Mouse (Mus musculus): ENCODE results near the gene Atp5h. TPM values are rescaled to one million over a fixed set of nuclear protein-coding genes. Genes with fewer than 3 reads are reported as not detected.

Atp5h gene
- total and polyA plus RNA-seq, 3 experiments, result 107 to 764 (median 487) TPM

- no peak for TF ChIP-seq GATA2 (IDR thresholded peaks at IDR 0.05; ENCODE audit: borderline replicate concordance, low read depth, low read length)
- TF ChIP-seq POLR2AphosphoS5 (IDR thresholded peaks at IDR 0.05; ENCODE audit: insufficient replicate concordance, low read depth, low read length), result no peak
- TF ChIP-seq GATA1 (IDR thresholded peaks at IDR 0.05; ENCODE audit: borderline replicate concordance, low read length), result no peak
- no peak for TF ChIP-seq TAL1 (conservative IDR thresholded peaks at IDR 0.05; ENCODE audit: low read depth, low read length)
- H3K4me3 ChIP-seq (ENCODE audit: low read depth, low read length), result no peak overlapping the region
- no peaks in the 10 kb centered on the region for H3K9me3 ChIP-seq (replicated peaks)
- H3K4me1 ChIP-seq (ENCODE audit: insufficient read depth, low read depth, low read length), result peaks cover 14% of the 10 kb centered on the region
- H3K27me3 ChIP-seq (ENCODE audit: insufficient read depth, low read length), result peaks cover 63% of the 10 kb centered on the region
- no peak for ATAC-seq (ENCODE audit: extremely low read depth, insufficient number of reproducible peaks, low FRiP score, poor library complexity, severe bottlenecking)
- H3K36me3 ChIP-seq (replicated peaks), result no peaks in the 10 kb centered on the region
- no peak for DNase-seq (ENCODE audit: low spot score)
Measured at GRCm38 (mm10) chr11:115370368-115370767, 49.4 kb downstream of the Atp5h start.

DNA sequence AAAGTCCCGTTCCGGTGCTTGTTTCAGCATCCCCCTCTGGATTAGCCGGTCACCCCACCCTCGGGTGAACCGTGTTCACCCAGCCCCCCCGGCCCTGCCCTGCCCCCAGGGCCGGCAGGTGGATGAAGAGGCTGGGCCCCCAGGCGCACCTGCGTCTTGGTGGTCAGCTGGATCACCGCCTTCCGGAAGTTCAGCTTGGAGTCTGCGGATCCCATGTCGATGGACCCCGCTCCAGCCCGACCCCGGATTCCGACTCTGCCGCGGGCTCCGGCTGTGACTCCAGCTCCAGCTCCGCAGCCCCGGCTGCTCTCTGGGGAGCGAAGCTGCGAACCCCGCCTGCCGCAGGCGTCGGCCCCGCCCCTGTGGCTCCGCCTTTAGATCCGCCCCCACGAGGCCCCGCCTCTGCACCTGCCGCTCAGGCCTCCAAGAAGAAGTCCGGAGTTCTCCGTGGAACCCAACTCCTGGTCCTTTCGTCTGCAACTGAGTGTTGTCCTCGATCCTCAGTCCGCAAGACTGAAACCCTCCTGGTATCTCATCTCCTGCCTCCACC, 52.3 kb downstream of the Atp5h start, which contains the start of gene Hid1:
TSS of gene Hid1 (minus strand) at position 362 of the 550 bp plus-strand sequence.
- TF ChIP-seq GATA2 (IDR thresholded peaks at IDR 0.05; ENCODE audit: borderline replicate concordance, low read depth, low read length), result no peak
- no peak for TF ChIP-seq CTCF (IDR thresholded peaks at IDR 0.05; ENCODE audit: low read depth, low read length)
- no peak for TF ChIP-seq TAL1 (conservative IDR thresholded peaks at IDR 0.05; ENCODE audit: low read depth, low read length)
- TF ChIP-seq POLR2AphosphoS5 (IDR thresholded peaks at IDR 0.05; ENCODE audit: insufficient replicate concordance, low read depth, low read length), result no peak
- no peak for TF ChIP-seq GATA1 (IDR thresholded peaks at IDR 0.05; ENCODE audit: borderline replicate concordance, low read length)
- peak; percentile 63; the same call in 1 of the 2 replicates for ATAC-seq (ENCODE audit: extremely low read depth, insufficient number of reproducible peaks, low FRiP score, poor library complexity, severe bottlenecking)
- Histone ChIP-seq H3K4me1 (ENCODE audit: insufficient read depth, low read depth, low read length) (peaks cover 14% of the 10 kb centered on the region), H3K36me3 (replicated peaks) (no peaks in the 10 kb centered on the region), H3K4me3 (ENCODE audit: low read depth, low read length) (peak within 1 kb of the TSS; percentile 68; the same call in 1 of the 2 replicates), H3K27me3 (ENCODE audit: insufficient read depth, low read length) (peaks cover 61% of the 10 kb centered on the region), H3K9me3 (replicated peaks) (no peaks in the 10 kb centered on the region)
- DNase-seq (ENCODE audit: low spot score), result peak; percentile 56

DNA sequence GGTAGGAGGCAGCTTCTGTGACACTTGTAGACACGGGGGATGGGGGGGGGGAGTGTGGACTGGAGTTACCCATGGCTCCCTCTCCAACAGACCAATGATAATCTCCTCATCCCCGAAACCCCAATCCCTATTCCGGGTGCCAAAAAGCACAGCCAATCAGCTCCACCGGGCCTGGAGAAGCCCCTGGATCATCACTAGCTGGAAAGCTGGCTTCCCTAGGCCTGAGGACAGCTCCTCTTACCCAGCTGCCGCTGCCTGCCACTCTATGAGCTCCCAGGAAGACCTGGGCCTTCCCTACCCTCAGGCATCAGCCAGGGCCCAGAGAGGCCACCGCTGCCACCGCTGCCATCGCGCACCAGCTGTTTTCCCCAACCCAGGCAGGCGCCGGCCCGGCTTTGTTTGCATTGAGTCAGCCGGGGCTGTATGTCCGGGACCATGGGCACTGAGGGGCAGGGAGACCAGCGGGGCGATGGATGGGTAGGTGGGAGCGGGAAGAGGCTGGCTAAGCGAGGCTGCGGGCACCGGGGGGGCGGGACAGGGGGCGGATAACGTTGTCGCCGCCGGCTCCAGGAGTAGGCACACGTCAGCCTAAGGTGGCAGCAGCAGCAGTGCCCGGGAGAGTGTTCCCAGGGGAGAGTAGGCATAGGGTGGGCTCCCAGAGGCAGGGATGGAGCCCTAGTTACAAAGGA, 52.9 kb downstream of the Atp5h start:
- H3K36me3 ChIP-seq (replicated peaks), result no peaks in the 10 kb centered on the region
- TF ChIP-seq TAL1 (conservative IDR thresholded peaks at IDR 0.05; ENCODE audit: low read depth, low read length) (no peak), POLR2AphosphoS5 (IDR thresholded peaks at IDR 0.05; ENCODE audit: insufficient replicate concordance, low read depth, low read length) (no peak), GATA1 (IDR thresholded peaks at IDR 0.05; ENCODE audit: borderline replicate concordance, low read length) (no peak), GATA2 (IDR thresholded peaks at IDR 0.05; ENCODE audit: borderline replicate concordance, low read depth, low read length) (no peak), CTCF (IDR thresholded peaks at IDR 0.05; ENCODE audit: low read depth, low read length) (no peak)
- no peaks in the 10 kb centered on the region for H3K9me3 ChIP-seq (replicated peaks)
- DNase-seq (ENCODE audit: low spot score) (no peak), ATAC-seq (ENCODE audit: extremely low read depth, insufficient number of reproducible peaks, low FRiP score, poor library complexity, severe bottlenecking) (no peak)
- peak overlapping the region; percentile 68; the same call in 1 of the 2 replicates for H3K4me3 ChIP-seq (ENCODE audit: low read depth, low read length)
- H3K4me1 ChIP-seq (ENCODE audit: insufficient read depth, low read depth, low read length), result peaks cover 14% of the 10 kb centered on the region
- H3K27me3 ChIP-seq (ENCODE audit: insufficient read depth, low read length), result peaks cover 61% of the 10 kb centered on the region

DNA sequence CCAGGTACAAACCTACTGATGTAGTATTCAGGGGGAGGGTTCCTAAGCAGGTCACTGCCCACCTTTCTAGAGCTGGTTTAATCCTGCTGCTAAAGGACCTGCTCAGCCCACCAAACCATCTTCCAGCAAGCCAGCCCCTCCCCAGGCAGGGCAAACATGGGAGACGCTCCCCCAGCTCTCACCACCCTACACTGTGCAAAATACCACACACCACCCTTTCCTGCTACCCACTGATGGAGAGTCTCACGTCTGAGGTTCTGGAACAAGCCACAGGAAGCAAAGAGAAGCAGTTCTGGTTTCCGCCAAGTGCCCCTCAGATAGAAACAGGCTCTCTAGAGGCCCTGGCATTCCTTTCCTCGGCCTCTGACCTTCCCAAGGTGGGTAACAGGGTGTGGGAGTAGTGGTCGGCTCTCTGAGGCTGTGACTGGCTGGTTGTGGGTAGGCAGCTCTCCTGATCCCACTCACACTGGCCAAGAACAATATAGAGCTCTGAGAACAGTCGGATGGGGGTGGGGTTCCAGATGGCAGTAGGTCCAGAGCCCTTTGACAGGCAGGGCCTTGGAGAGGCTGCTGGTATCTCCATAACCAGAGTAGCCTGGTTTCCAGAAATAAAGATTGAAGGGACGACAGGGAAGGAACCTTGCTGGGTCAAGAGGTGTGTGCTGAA, 53.6 kb downstream of the Atp5h start:
- no peak overlapping the region for H3K4me3 ChIP-seq (ENCODE audit: low read depth, low read length)
- no peaks in the 10 kb centered on the region for H3K9me3 ChIP-seq (replicated peaks)
- peaks cover 59% of the 10 kb centered on the region for H3K27me3 ChIP-seq (ENCODE audit: insufficient read depth, low read length)
- ATAC-seq (ENCODE audit: extremely low read depth, insufficient number of reproducible peaks, low FRiP score, poor library complexity, severe bottlenecking) (no peak), DNase-seq (ENCODE audit: low spot score) (no peak)
- peaks cover 14% of the 10 kb centered on the region for H3K4me1 ChIP-seq (ENCODE audit: insufficient read depth, low read depth, low read length)
- TF ChIP-seq TAL1 (conservative IDR thresholded peaks at IDR 0.05; ENCODE audit: low read depth, low read length), result no peak
- TF ChIP-seq GATA1 (IDR thresholded peaks at IDR 0.05; ENCODE audit: borderline replicate concordance, low read length), result no peak
- no peak for TF ChIP-seq POLR2AphosphoS5 (IDR thresholded peaks at IDR 0.05; ENCODE audit: insufficient replicate concordance, low read depth, low read length)
- no peak for TF ChIP-seq CTCF (IDR thresholded peaks at IDR 0.05; ENCODE audit: low read depth, low read length)
- H3K36me3 ChIP-seq (replicated peaks), result no peaks in the 10 kb centered on the region

Other genes with a start within 250 kb of the Atp5h start
Only the 20 nearest of the 23 such genes appear.
- gene Grin2c, start 152.7 kb downstream of the Atp5h start, total RNA-seq (2014; fragmentation: Nextera tagmentation), result 0.53 TPM in 1 of 2 replicates, not detected in the other
- 0.06 TPM in 1 of 2 replicates, not detected in the other for gene Grin2c, start 152.7 kb downstream of the Atp5h start, total RNA-seq (2017)
- not detected in 2 replicates for gene Grin2c, start 152.7 kb downstream of the Atp5h start, polyA plus RNA-seq (2012)
- gene Fdxr, start 142.9 kb downstream of the Atp5h start, total RNA-seq (2014; fragmentation: Nextera tagmentation), result 3.7 and 10.4 TPM in 2 replicates
- gene Fdxr, start 142.9 kb downstream of the Atp5h start, total RNA-seq (2017), result 10.7 and 11.1 TPM in 2 replicates
- 32.2 and 36.3 TPM in 2 replicates for gene Fdxr, start 142.9 kb downstream of the Atp5h start, polyA plus RNA-seq (2012)
- gene Fads6, start 122.3 kb downstream of the Atp5h start, total RNA-seq (2014; fragmentation: Nextera tagmentation), result not detected in 2 replicates
- gene Fads6, start 122.3 kb downstream of the Atp5h start, total RNA-seq (2017), result 0.06 and 0.38 TPM in 2 replicates
- gene Fads6, start 122.3 kb downstream of the Atp5h start, polyA plus RNA-seq (2012), result not detected in 2 replicates
- gene Otop2, start 112.8 kb downstream of the Atp5h start, total RNA-seq (2014; fragmentation: Nextera tagmentation), result not detected in 2 replicates
- gene Otop2, start 112.8 kb downstream of the Atp5h start, total RNA-seq (2017), result not detected in 2 replicates
- not detected in 2 replicates for gene Otop2, start 112.8 kb downstream of the Atp5h start, polyA plus RNA-seq (2012)
- not detected in 2 replicates for gene Ush1g, start 97.9 kb downstream of the Atp5h start, total RNA-seq (2014; fragmentation: Nextera tagmentation)
- gene Ush1g, start 97.9 kb downstream of the Atp5h start, total RNA-seq (2017), result 0.05 and 0.06 TPM in 2 replicates
- not detected in 2 replicates for gene Ush1g, start 97.9 kb downstream of the Atp5h start, polyA plus RNA-seq (2012)
- not detected in 2 replicates for gene Otop3, start 85.2 kb downstream of the Atp5h start, total RNA-seq (2014; fragmentation: Nextera tagmentation)
- gene Otop3, start 85.2 kb downstream of the Atp5h start, total RNA-seq (2017), result not detected in 2 replicates
- gene Otop3, start 85.2 kb downstream of the Atp5h start, polyA plus RNA-seq (2012), result not detected in 2 replicates
- gene Hid1, start 52.2 kb downstream of the Atp5h start, total RNA-seq (2014; fragmentation: Nextera tagmentation), result not detected in 2 replicates
- not detected in 2 replicates for gene Hid1, start 52.2 kb downstream of the Atp5h start, total RNA-seq (2017)
- 0.01 TPM in 1 of 2 replicates, not detected in the other for gene Hid1, start 52.2 kb downstream of the Atp5h start, polyA plus RNA-seq (2012)
- gene Cdr2l, start 38.0 kb downstream of the Atp5h start, total RNA-seq (2014; fragmentation: Nextera tagmentation), result not detected in 2 replicates
- gene Cdr2l, start 38.0 kb downstream of the Atp5h start, total RNA-seq (2017), result 0.05 and 0.06 TPM in 2 replicates
- gene Cdr2l, start 38.0 kb downstream of the Atp5h start, polyA plus RNA-seq (2012), result not detected in 2 replicates
- gene Mrpl58, start 16.2 kb downstream of the Atp5h start, total RNA-seq (2014; fragmentation: Nextera tagmentation), result 66.8 and 102 TPM in 2 replicates
- 75.3 and 78.5 TPM in 2 replicates for gene Mrpl58, start 16.2 kb downstream of the Atp5h start, total RNA-seq (2017)
- 67.0 and 74.3 TPM in 2 replicates for gene Mrpl58, start 16.2 kb downstream of the Atp5h start, polyA plus RNA-seq (2012)
- gene Kctd2, start 166 bp upstream of the Atp5h start, total RNA-seq (2014; fragmentation: Nextera tagmentation), result 7.2 and 15.4 TPM in 2 replicates
- 15.2 and 17.3 TPM in 2 replicates for gene Kctd2, start 166 bp upstream of the Atp5h start, total RNA-seq (2017)
- 17.5 and 24.6 TPM in 2 replicates for gene Kctd2, start 166 bp upstream of the Atp5h start, polyA plus RNA-seq (2012)
- not detected in 2 replicates for gene Trim80, start 20.6 kb upstream of the Atp5h start, total RNA-seq (2014; fragmentation: Nextera tagmentation)
- gene Trim80, start 20.6 kb upstream of the Atp5h start, total RNA-seq (2017), result not detected in 2 replicates
- not detected in 2 replicates for gene Trim80, start 20.6 kb upstream of the Atp5h start, polyA plus RNA-seq (2012)
- not detected in 2 replicates for gene Slc16a5, start 42.5 kb upstream of the Atp5h start, total RNA-seq (2014; fragmentation: Nextera tagmentation)
- gene Slc16a5, start 42.5 kb upstream of the Atp5h start, total RNA-seq (2017), result 0.05 TPM in 1 of 2 replicates, not detected in the other
- not detected in 2 replicates for gene Slc16a5, start 42.5 kb upstream of the Atp5h start, polyA plus RNA-seq (2012)
- gene Armc7, start 55.7 kb upstream of the Atp5h start, total RNA-seq (2014; fragmentation: Nextera tagmentation), result 6.0 and 8.4 TPM in 2 replicates
- gene Armc7, start 55.7 kb upstream of the Atp5h start, total RNA-seq (2017), result 5.9 and 7.8 TPM in 2 replicates
- gene Armc7, start 55.7 kb upstream of the Atp5h start, polyA plus RNA-seq (2012), result 24.4 and 29.0 TPM in 2 replicates
- 43.7 and 47.1 TPM in 2 replicates for gene Nt5c, start 71.9 kb upstream of the Atp5h start, total RNA-seq (2014; fragmentation: Nextera tagmentation)
- 145 and 161 TPM in 2 replicates for gene Nt5c, start 71.9 kb upstream of the Atp5h start, total RNA-seq (2017)
- 67.4 and 118 TPM in 2 replicates for gene Nt5c, start 71.9 kb upstream of the Atp5h start, polyA plus RNA-seq (2012)
- 172 and 222 TPM in 2 replicates for gene Jpt1, start 94.4 kb upstream of the Atp5h start, total RNA-seq (2014; fragmentation: Nextera tagmentation)
- gene Jpt1, start 94.4 kb upstream of the Atp5h start, total RNA-seq (2017), result 186 and 196 TPM in 2 replicates
- 202 and 218 TPM in 2 replicates for gene Jpt1, start 94.4 kb upstream of the Atp5h start, polyA plus RNA-seq (2012)
- gene Sumo2, start 116.3 kb upstream of the Atp5h start, total RNA-seq (2014; fragmentation: Nextera tagmentation), result 491 and 596 TPM in 2 replicates
- 642 and 699 TPM in 2 replicates for gene Sumo2, start 116.3 kb upstream of the Atp5h start, total RNA-seq (2017)
- gene Sumo2, start 116.3 kb upstream of the Atp5h start, polyA plus RNA-seq (2012), result 393 and 421 TPM in 2 replicates
- gene Nup85, start 144.5 kb upstream of the Atp5h start, total RNA-seq (2014; fragmentation: Nextera tagmentation), result 78.5 and 87.7 TPM in 2 replicates
- gene Nup85, start 144.5 kb upstream of the Atp5h start, total RNA-seq (2017), result 166 and 172 TPM in 2 replicates
- 28.2 and 57.5 TPM in 2 replicates for gene Nup85, start 144.5 kb upstream of the Atp5h start, polyA plus RNA-seq (2012)
- gene Mrps7, start 184.0 kb upstream of the Atp5h start, total RNA-seq (2014; fragmentation: Nextera tagmentation), result 34.3 and 41.0 TPM in 2 replicates
- 52.8 and 53.5 TPM in 2 replicates for gene Mrps7, start 184.0 kb upstream of the Atp5h start, total RNA-seq (2017)
- 61.1 and 68.7 TPM in 2 replicates for gene Mrps7, start 184.0 kb upstream of the Atp5h start, polyA plus RNA-seq (2012)
- gene Gga3, start 184.1 kb upstream of the Atp5h start, total RNA-seq (2014; fragmentation: Nextera tagmentation), result 58.5 and 95.5 TPM in 2 replicates
- 13.7 and 22.7 TPM in 2 replicates for gene Gga3, start 184.1 kb upstream of the Atp5h start, total RNA-seq (2017)
- gene Gga3, start 184.1 kb upstream of the Atp5h start, polyA plus RNA-seq (2012), result 102 and 144 TPM in 2 replicates
- 43.6 and 59.8 TPM in 2 replicates for gene Mif4gd, start 193.0 kb upstream of the Atp5h start, total RNA-seq (2014; fragmentation: Nextera tagmentation)
- 49.9 and 59.4 TPM in 2 replicates for gene Mif4gd, start 193.0 kb upstream of the Atp5h start, total RNA-seq (2017)
- gene Mif4gd, start 193.0 kb upstream of the Atp5h start, polyA plus RNA-seq (2012), result 24.3 and 32.4 TPM in 2 replicates

Measured in G1E (cell line).